ENCODE assay signal across 34 mouse cellular contexts in the genomic region with DNA sequence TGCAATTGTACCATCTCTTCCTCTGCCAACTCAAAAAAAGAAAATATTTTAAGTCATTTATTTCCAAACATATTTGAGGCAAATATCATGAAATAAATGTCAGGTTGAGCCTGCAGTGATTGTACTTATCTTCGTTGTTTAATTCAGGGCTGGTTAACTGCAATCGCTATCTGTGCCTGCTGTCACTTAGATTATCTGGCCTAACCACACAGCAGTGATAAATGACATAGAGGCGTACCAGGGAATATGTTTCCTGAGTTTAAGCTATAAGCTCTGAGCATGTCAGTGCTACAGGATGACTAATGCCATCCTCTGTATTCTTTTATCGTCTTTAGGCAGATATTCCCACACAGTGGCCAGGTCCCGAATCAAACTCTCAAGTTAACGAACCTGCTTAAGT.
"Had no signal": no experiment of that assay in that cellular context is flagged by ENCODE, and none has a peak within 500 bp of the region (broad histone marks: within the 10 kb centered on the region; RNA-seq: fewer than 3 reads in every experiment).

No protein-coding gene starts in this region.

- ATAC-seq: hindbrain, embryonic 16.5 days; hindbrain, postnatal 0 days; inflammation-experienced regulatory T-cells, adult 6 months; intestine, embryonic 15.5 days; intestine, embryonic 16.5 days; intestine, postnatal 0 days had no signal

- H3K36me3 ChIP-seq: heart, embryonic 15.5 days; hindbrain, embryonic 10.5 days; hindbrain, embryonic 12.5 days; hindbrain, embryonic 13.5 days; hindbrain, embryonic 15.5 days; intestine, embryonic 15.5 days; kidney, embryonic 15.5 days had no signal

- DNase-seq: heart, postnatal 10 days; heart, postnatal 14 days; heart, postnatal 36 days; heart, postnatal 4 days; kidney, adult 11 months; kidney, adult 18-20 months; kidney, adult 2 months; kidney, adult 8-10 months; kidney, adult 9 months; kidney, postnatal 10 days; kidney, postnatal 14 days; kidney, postnatal 25 days; kidney, postnatal 36 days; kidney, postnatal 4 days; layer of hippocampus, adult 9-11 months; layer of hippocampus, postnatal 36 days had no signal

- H3K27me3 ChIP-seq: heart, embryonic 12.5 days; heart, embryonic 13.5 days; heart, embryonic 15.5 days; hindbrain, embryonic 12.5 days; hindbrain, embryonic 13.5 days; hindbrain, embryonic 15.5 days; intestine, embryonic 15.5 days; kidney, embryonic 15.5 days had no signal

- H3K4me1 ChIP-seq: hindbrain, embryonic 10.5 days; hindbrain, embryonic 12.5 days; intestine, embryonic 15.5 days had no signal

- H3K9ac ChIP-seq: heart, embryonic 12.5 days; heart, embryonic 13.5 days; heart, embryonic 15.5 days; hindbrain, embryonic 12.5 days; hindbrain, embryonic 13.5 days; hindbrain, embryonic 14.5 days; hindbrain, embryonic 15.5 days; intestine, embryonic 15.5 days; kidney, embryonic 15.5 days had no signal

- H3K27ac ChIP-seq: heart, embryonic 10.5 days; heart, embryonic 13.5 days; heart, embryonic 15.5 days; hindbrain, embryonic 10.5 days; hindbrain, embryonic 12.5 days; hindbrain, embryonic 13.5 days; hindbrain, embryonic 14.5 days; hindbrain, embryonic 15.5 days; hindbrain, postnatal 0 days; intestine, embryonic 15.5 days; kidney, embryonic 15.5 days; kidney, postnatal 0 days; layer of hippocampus, adult 2 months had no signal

- H3K9me3 ChIP-seq: heart, embryonic 10.5 days; heart, embryonic 12.5 days; heart, embryonic 13.5 days; heart, embryonic 15.5 days; hindbrain, embryonic 10.5 days; hindbrain, embryonic 12.5 days; hindbrain, embryonic 13.5 days; hindbrain, embryonic 15.5 days; intestine, embryonic 15.5 days; kidney, embryonic 15.5 days had no signal

- H3K4me3 ChIP-seq: heart, embryonic 10.5 days; heart, embryonic 12.5 days; heart, embryonic 13.5 days; heart, embryonic 15.5 days; hindbrain, embryonic 10.5 days; hindbrain, embryonic 12.5 days; hindbrain, embryonic 13.5 days; hindbrain, embryonic 15.5 days; intestine, embryonic 15.5 days; kidney, embryonic 15.5 days; layer of hippocampus, adult 2 months had no signal
